Mouse (Mus musculus): Measurements from ENCODE around the gene Dtnb.

The Dtnb gene

DNA sequence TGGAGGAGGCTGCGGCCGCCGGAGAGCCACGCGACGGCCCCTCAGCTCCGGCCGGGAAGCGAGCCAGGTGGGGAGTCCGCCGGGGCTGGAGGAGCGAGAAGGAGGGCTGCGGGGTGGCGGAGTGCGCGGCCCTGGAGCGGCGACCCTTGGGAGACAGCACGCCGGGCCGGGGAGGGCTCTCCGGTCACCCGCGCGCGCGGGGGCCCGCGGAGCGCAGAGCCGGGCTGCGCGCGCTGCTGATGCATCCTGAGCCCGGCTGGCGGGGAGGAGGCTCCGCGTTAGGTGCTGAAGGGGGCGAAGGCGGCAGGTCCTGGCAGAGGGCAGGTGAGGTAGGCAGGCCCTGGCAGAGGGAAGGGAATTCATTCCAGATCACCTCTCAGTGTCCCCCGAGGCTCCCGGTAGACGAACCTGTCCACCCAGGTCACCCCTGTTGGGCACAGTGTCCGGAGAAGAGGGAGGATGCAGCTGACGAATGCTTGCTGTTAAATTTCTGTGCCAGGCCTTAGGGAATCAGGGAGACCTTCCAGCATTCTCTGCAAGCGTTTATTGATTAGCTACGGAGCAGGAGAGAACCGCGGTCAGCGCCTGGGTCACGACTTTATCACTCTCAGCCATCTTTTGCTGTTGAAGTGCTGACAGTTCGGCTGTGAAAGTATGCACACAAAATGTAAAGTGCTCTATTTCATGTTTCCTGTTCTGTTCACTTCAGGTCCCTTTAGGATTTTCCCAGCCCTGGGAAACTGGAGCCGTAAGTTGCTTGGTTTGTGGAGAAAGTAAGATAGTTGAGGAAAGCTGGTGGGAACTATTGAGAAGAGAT lies 608 bp downstream of the Dtnb start:
- DNase-seq: peak; percentile 55

- DNase-seq: no peak
These were observed 1.2 kb downstream of the Dtnb start for GRCm38 (mm10) chr12:3573410-3573809.

DNA sequence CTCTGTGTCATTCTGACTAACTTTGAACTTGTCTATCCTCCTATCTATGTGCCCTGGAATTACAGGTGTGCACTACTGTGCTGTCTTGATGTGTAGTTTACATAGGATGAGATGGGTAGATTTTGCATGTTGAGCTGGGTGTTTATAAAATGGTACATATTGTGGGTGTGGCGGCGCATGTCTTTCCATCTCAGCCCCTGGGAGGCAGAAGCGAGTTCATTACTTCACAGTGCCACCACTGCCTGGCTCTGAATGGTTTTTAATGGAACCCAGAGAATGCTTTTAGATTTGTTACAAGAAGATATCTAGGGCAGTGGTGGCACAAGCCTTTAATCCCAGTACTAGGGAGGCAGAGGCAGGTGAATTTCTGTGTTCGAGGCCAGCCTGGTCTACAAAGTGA lies 2.5 kb downstream of the Dtnb start:
- no peak for DNase-seq

GRCm38 (mm10) chr12:3579958-3580530 lies 7.9 kb downstream of the Dtnb start:
- no peak for DNase-seq

GRCm38 (mm10) chr12:3582604-3583003 lies 10.4 kb downstream of the Dtnb start:
- DNase-seq: no peak

- no peak for DNase-seq
These were observed 13.3 kb downstream of the Dtnb start for GRCm38 (mm10) chr12:3585525-3585924.

- DNase-seq: no peak
These were observed 14.8 kb downstream of the Dtnb start for GRCm38 (mm10) chr12:3587010-3587409.

DNA sequence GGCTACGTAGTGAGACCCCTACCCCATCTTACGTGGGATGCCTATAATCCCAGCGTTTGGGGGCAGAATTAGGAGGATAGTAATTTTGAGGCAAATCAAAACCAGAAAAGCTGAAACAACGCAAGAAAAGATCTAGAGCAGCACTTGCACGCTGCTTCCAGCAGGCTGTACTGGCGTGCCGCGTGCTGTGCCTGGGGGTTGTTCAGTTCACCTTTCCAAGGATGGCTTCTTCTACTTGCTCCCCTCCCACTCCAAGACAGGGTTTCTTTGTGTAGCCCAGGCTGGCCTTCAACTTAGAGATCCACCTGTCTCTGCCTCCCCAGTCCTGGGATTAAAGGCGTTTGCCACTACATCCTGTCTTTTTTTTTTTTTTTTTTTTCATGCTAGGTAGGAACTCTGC lies 17.9 kb downstream of the Dtnb start:
- no peak for DNase-seq

DNA sequence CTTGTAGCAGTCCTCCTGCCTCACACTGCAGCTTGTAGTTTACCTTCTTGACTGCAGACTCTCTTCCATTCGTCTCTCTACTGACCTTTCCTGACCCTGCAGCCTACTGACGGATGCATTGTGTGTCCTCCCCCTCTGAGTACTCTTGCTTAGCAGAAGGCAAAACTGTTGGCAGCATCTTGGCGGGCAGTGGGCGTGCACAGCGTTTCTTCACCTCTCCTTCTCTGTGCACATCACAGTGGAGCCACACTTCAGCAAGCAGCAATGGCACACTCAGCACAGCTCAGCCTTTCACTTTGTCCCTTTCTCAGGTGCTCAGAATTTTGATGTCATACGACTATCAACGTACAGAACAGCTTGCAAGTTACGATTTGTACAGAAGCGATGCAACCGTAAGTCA lies 19.4 kb downstream of the Dtnb start:
- peak; percentile 69 for DNase-seq

DNA sequence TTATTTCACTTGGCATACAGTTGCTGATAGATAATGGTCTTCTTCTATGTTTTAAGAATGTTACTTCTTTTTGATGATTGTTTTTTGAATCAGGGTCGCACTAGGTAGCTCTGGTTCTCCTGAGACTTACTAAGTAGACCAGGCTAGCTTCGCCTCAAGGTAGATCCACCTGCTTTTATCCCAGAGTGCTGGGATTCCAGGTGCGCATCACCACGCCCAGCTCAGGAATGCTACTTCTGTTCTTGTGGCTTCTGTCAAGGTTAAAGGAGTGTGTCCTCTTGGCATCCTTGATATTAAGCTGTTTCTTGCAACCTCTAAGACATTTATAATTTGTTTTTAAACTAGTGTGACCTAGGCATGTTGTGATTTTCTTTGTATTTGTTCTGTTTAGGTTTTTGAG lies 30.6 kb downstream of the Dtnb start:
- DNase-seq: no peak

- DNase-seq: no peak
These were observed 34.0 kb downstream of the Dtnb start for GRCm38 (mm10) chr12:3606202-3606601.

GRCm38 (mm10) chr12:3609747-3610146 lies 37.6 kb downstream of the Dtnb start:
- no peak for DNase-seq

DNA sequence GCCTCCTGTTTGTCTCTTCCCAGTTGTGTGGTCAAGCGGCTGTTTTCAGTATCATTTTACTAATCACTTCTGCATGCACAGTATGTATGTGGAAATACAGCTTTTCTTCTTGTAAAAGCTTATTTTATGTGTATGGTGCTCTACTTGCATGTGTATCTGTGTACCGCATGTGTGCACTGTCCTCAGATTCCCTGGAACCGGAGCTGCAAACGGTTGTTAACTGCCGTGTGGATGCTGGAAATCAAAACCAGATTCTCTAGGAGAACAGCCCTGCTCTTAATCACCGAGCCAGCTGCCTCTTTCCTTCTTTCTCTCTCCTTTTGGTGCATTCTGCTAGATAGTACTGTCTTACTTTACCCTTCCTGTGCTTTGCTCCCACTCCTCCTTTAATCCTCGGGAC lies 39.7 kb downstream of the Dtnb start:
- DNase-seq: no peak

GRCm38 (mm10) chr12:3615041-3615440 lies 42.9 kb downstream of the Dtnb start:
- no peak for DNase-seq

DNA sequence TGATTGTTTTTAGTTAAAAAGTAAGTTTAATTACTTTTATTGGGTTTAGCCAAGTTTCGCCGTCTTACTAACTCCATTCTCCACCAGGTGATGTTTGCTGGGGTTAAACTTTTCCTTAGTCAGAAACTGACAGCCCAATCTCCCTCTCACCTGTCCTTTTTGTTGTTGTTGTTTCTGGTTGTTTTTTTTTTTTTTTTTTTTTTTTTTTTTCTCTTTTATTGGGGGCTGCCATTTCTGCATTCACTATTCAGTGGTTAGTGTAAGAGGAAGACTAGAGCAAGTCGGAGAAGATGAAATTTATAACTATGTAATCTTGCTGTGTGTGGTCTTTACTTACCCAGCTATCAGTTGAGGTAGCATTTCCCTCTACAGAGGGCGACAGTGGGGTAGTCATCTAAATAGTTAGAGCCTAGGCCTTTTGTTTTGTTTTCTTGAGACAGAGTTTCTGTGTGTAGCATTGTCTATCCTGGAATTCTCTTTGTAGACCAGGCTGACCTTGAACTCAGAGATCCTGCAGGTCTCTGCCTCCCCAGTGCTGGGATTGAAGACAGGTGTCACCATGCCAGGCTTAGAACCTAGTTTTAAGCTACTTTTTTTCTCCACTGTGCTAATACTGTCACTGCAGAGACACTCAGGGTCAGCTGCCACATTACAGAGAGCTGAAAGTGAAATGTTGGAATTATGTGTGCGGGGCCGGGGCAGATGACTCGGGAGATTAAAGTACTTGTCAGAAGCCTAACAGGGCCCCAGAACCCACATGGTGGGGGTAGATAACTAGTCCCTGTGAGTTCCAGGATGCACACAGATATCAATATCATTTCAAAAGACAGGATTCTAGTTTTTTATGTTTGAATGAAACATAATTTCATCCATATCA lies 46.2 kb downstream of the Dtnb start:
- DNase-seq: no peak

DNA sequence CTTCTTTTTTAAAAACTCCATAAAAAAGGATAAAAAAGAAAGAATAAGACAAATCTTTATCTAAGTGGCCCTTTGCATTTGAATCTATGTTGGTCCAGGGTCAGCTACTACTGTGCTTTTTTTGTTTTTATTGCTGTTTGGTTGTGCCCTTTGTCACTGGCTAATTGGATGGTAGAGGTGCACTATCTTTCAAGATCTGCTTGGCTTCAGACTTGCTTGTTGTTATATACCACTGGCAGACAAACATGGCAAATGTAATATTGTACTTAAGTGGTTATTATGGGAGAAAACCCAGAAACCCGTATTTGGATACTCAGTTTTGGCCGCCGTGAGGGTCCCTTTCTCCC lies 46.8 kb downstream of the Dtnb start:
- DNase-seq: no peak

DNA sequence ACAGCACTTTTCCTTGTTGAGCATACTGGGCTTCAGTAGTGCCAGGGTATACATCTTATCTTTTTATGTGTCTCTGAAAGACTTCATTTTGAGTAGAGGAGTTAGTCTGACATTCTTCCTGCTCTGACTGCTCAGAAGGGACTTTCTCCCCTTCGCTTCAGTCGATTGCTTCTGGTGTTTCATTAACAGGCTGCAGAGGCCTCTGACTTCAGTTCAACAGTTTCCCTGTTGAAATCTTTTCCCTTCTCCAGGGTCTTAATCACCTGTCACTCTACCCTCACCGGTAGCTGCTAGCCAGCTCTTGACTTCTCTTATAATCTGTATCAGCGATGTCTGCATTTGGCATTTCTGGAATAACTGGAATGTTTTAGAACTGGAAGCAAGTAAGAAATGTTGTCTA lies 54.7 kb downstream of the Dtnb start:
- no peak for DNase-seq

GRCm38 (mm10) chr12:3641931-3642330 lies 69.8 kb downstream of the Dtnb start:
- DNase-seq: no peak

- no peak for DNase-seq
These were observed 84.6 kb downstream of the Dtnb start for GRCm38 (mm10) chr12:3656799-3657198.

DNA sequence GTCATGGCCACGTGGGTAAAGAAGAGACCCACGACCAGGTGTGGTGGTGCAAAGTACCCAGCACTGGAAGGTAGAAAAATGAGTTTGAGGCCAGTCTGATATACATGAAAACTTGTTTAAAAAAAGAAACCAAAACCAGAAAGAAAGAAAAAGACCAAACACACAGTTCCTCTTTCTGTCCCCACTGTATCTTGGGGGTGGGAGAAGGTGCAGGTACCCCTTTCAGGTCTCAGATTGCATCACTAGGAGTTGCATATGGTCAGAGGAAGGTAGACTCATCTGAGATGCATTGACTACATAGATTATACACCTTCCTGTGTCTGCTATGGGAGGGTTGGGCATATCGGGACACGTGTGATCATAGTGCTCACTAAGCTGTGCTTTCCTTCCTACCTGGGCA lies 85.1 kb downstream of the Dtnb start:
- no peak for DNase-seq

DNA sequence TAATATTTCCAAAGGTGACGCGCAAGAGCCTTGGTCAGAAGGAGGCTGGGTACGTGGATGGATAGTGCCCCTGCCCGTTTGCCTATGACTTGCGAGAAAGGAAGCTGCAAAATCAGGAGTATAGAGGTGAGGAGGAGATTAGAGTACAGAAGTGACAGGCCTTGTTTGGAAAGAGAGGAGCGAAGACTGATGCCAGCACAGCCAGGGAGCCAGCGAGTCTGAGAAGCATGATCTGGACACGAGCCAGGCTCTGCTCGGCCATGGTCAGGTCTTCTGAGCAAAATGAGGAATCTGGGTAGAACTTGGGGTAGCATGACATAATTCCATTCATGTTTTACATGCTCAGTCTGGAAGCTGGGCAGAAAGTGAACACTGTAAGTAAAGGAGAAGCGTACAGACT lies 85.6 kb downstream of the Dtnb start:
- DNase-seq: no peak

- DNase-seq: no peak
These were observed 87.6 kb downstream of the Dtnb start for GRCm38 (mm10) chr12:3659554-3660311.

- peak; percentile 48 for DNase-seq
These were observed 88.9 kb downstream of the Dtnb start for GRCm38 (mm10) chr12:3660985-3661635.
